8 mouse cellular contexts compared by ENCODE assay signal in the genomic region with DNA sequence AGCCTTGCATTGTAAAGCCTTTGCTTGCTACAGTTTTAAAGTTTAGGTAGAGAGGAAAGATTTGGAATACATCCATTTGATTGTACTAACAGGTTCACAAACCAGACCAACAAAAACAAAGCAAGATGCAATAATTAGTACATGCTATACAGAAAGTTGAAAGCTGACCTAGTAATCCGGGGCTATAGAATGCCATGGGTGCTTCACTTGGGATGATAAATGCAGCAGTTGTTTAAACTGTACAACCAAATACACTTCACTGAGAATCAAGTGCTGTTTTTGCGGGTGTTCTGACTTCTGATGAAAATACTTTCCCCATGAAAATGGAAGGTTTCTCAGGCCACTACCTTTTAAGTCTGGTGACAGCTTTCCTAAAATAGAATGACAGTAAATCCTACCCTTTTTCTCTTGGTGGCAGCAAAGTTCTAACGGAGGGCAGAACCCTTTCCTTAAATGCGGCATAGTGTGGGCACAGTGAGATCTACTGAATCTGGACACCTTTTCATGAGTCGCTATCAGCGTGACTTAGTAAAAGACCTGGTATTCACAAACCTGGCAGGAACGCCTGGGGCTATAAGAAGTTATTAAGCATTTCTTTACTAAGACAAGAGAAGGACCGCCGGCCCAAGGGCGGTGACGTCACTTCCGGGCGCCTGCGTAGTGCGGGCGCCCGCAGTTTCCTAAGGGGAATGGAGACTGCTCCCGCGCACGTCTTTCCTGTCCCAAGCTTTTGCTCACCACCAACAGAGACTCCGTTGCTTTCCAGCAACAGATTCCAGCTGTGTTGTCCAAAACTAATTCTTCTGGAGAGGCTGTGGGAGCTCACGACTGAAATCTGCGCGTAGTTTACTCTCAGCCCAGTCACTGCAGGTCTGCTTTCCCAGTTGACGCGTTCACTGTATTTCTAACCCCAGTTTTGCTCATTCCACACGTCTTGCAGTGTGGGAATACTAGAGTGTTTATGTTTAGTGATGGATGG. TPM values are rescaled to one million over a fixed set of nuclear protein-coding genes. Genes with fewer than 3 reads are reported as not detected.
DNase-seq lines count a peak whose midpoint lies in the region; ATAC-seq and TF ChIP-seq lines count a peak whose summit lies in the region.

A gene (plus strand): TSS at position 636 of the 979 bp plus-strand sequence.

- H3K9me3 ChIP-seq in erythroblast, embryonic 14.5 days (ENCODE audit: control insufficient read depth, low read length), result no peaks in the 10 kb centered on the region
- no peaks in the 10 kb centered on the region for H3K9me3 ChIP-seq in heart, embryonic 11.5 days (replicated peaks; ENCODE audit: control insufficient read depth, low read length)
- no peaks in the 10 kb centered on the region for H3K9me3 ChIP-seq in kidney, embryonic 16.5 days (ENCODE audit: low read length)

- H3K9ac ChIP-seq in heart, embryonic 11.5 days (ENCODE audit: low read depth, low read length), result peak within 1 kb of the TSS; percentile 95
- peak within 1 kb of the TSS; percentile 89 for H3K9ac ChIP-seq in kidney, embryonic 16.5 days (replicated peaks; ENCODE audit: low read length)
- peak within 1 kb of the TSS; percentile 98 for H3K9ac ChIP-seq in liver, adult 2 months (ENCODE audit: low read depth, low read length)

- peak; percentile 91 for ATAC-seq in heart, embryonic 11.5 days (replicated peaks; ENCODE audit: insufficient number of reproducible peaks, low FRiP score, low TSS enrichment)
- ATAC-seq in kidney, embryonic 16.5 days (ENCODE audit: low FRiP score, low TSS enrichment), result peak; percentile 98

- H3K27me3 ChIP-seq in C2C12 (ENCODE audit: control insufficient read depth, insufficient read depth, insufficient read length) (no peaks in the 10 kb centered on the region), myocyte (ENCODE audit: control insufficient read depth, insufficient read depth, insufficient read length) (no peaks in the 10 kb centered on the region)
- H3K27me3 ChIP-seq in erythroblast, embryonic 14.5 days (ENCODE audit: control insufficient read depth), result no peaks in the 10 kb centered on the region
- H3K27me3 ChIP-seq in heart, embryonic 11.5 days (ENCODE audit: control insufficient read depth, insufficient read depth, low read length), result no peaks in the 10 kb centered on the region
- H3K27me3 ChIP-seq in kidney, embryonic 16.5 days (ENCODE audit: insufficient read depth, low read length), result no peaks in the 10 kb centered on the region
- H3K27me3 ChIP-seq in liver, adult 2 months (ENCODE audit: control insufficient read depth, insufficient read depth, low read length), result no peaks in the 10 kb centered on the region
- H3K27me3 ChIP-seq in splenic B cell, adult 2 months (ENCODE audit: control insufficient read depth, insufficient read depth, low read length, poor library complexity, severe bottlenecking), result no peaks in the 10 kb centered on the region

- H3K36me3 ChIP-seq in C2C12 (ENCODE audit: control insufficient read depth, insufficient read depth) (peaks cover 15% of the 10 kb centered on the region), myocyte (ENCODE audit: control insufficient read depth, insufficient read depth) (peaks cover 7% of the 10 kb centered on the region)
- H3K36me3 ChIP-seq in erythroblast, embryonic 14.5 days (ENCODE audit: control insufficient read depth), result peaks cover 58% of the 10 kb centered on the region
- peaks cover 5% of the 10 kb centered on the region; the same call in 1 of the 2 replicates for H3K36me3 ChIP-seq in heart, embryonic 11.5 days (ENCODE audit: control insufficient read depth, insufficient read depth, low read length)
- H3K36me3 ChIP-seq in kidney, embryonic 16.5 days (ENCODE audit: insufficient read depth, low read length), result peaks cover 6% of the 10 kb centered on the region
- peaks cover 14% of the 10 kb centered on the region for H3K36me3 ChIP-seq in liver, adult 2 months (ENCODE audit: control insufficient read depth, insufficient read depth, low read length)
- 0 out of 2 replicates have a peak, but pooled peaks cover 1% of the 10 kb centered on the region for H3K36me3 ChIP-seq in splenic B cell, adult 2 months (ENCODE audit: control insufficient read depth, insufficient read depth, low read length, poor library complexity, severe bottlenecking)

- peaks cover 11% of the 10 kb centered on the region for H3K4me1 ChIP-seq in erythroblast, embryonic 14.5 days (ENCODE audit: control insufficient read depth)
- H3K4me1 ChIP-seq in heart, embryonic 11.5 days (ENCODE audit: control insufficient read depth, insufficient read depth, low read length), result peaks cover 3% of the 10 kb centered on the region; the same call in 1 of the 2 replicates
- peaks cover 7% of the 10 kb centered on the region; the same call in 1 of the 2 replicates for H3K4me1 ChIP-seq in kidney, embryonic 16.5 days (ENCODE audit: insufficient read depth, low read length)
- H3K4me1 ChIP-seq in liver, adult 2 months (ENCODE audit: control insufficient read depth, insufficient read depth, low read length), result no peaks in the 10 kb centered on the region

- peak within 1 kb of the TSS; percentile 69 for H3K4me2 ChIP-seq in heart, embryonic 11.5 days
- peak within 1 kb of the TSS; percentile 71 for H3K4me2 ChIP-seq in kidney, embryonic 16.5 days (replicated peaks; ENCODE audit: low read depth, low read length)
- H3K4me2 ChIP-seq in myocyte (ENCODE audit: low read depth), result peak within 1 kb of the TSS; percentile 94

- H3ac ChIP-seq in C2C12 (ENCODE audit: control insufficient read depth, insufficient read length, low read depth) (peak within 1 kb of the TSS; percentile 87), myocyte (ENCODE audit: control insufficient read depth, insufficient read length) (peak within 1 kb of the TSS; percentile 38)

- peak within 1 kb of the TSS; percentile 91 for H3K27ac ChIP-seq in heart, embryonic 11.5 days (ENCODE audit: low read depth, low read length)
- H3K27ac ChIP-seq in kidney, embryonic 16.5 days (ENCODE audit: low read length), result peak within 1 kb of the TSS; percentile 94
- H3K27ac ChIP-seq in liver, adult 2 months (replicated peaks; ENCODE audit: insufficient read depth, low read depth, low read length), result peak within 1 kb of the TSS; percentile 99

- no peak for TF ChIP-seq CTCF in C2C12 (IDR thresholded peaks at IDR 0.05; ENCODE audit: control insufficient read depth, insufficient read depth, insufficient read length)
- TF ChIP-seq CTCF in brain, embryonic 14.5 days (IDR thresholded peaks at IDR 0.05; ENCODE audit: borderline replicate concordance, extremely low read depth, insufficient read depth, insufficient read length), result no peak
- no peak for TF ChIP-seq CTCF in liver, adult 2 months (IDR thresholded peaks at IDR 0.05; ENCODE audit: low read depth, low read length)

- TF ChIP-seq POLR2A in brain, embryonic 14.5 days (IDR thresholded peaks at IDR 0.05; ENCODE audit: borderline replicate concordance, extremely low read depth, insufficient read depth, insufficient read length, poor library complexity, severe bottlenecking), result peak; percentile 60; the same call in 1 of the 2 replicates
- peak; percentile 47; the same call in 1 of the 2 replicates for TF ChIP-seq POLR2A in liver, adult 2 months (IDR thresholded peaks at IDR 0.05; ENCODE audit: extremely low read depth, insufficient read depth, low read length)
- peak; percentile 71 for TF ChIP-seq POLR2A in myocyte (IDR thresholded peaks at IDR 0.05; ENCODE audit: insufficient read length, low read depth)

- 2% methylated on average over 27 of the region's 27 CpGs for WGBS in heart, embryonic 11.5 days (ENCODE audit: insufficient replicate concordance)
- 3% methylated on average over 27 of the region's 27 CpGs for WGBS in kidney, embryonic 16.5 days
- 2% methylated on average over 27 of the region's 27 CpGs for WGBS in liver, adult 2 months

- no peaks in the 10 kb centered on the region for H3K79me3 ChIP-seq in C2C12 (ENCODE audit: low read depth)

- no peaks in the 10 kb centered on the region for H3K79me2 ChIP-seq in C2C12 (ENCODE audit: control insufficient read depth, insufficient read depth)
- no peaks in the 10 kb centered on the region; the same call in 1 of the 2 replicates for H3K79me2 ChIP-seq in liver, adult 2 months (ENCODE audit: control insufficient read depth, insufficient read depth, low read length)
- H3K79me2 ChIP-seq in myocyte (ENCODE audit: control insufficient read depth, insufficient read depth), result no peaks in the 10 kb centered on the region

- H3K4me3 ChIP-seq in C2C12 (ENCODE audit: insufficient read depth, poor library complexity, severe bottlenecking), result peak within 1 kb of the TSS; percentile 43
- H3K4me3 ChIP-seq in erythroblast, embryonic 14.5 days (replicated peaks), result peak within 1 kb of the TSS; percentile 86
- H3K4me3 ChIP-seq in heart, embryonic 11.5 days (ENCODE audit: low read depth, low read length), result peak within 1 kb of the TSS; percentile 75
- H3K4me3 ChIP-seq in kidney, embryonic 16.5 days (ENCODE audit: low read length), result peak within 1 kb of the TSS; percentile 76
- H3K4me3 ChIP-seq in liver, adult 2 months (ENCODE audit: insufficient read depth, low read depth, low read length), result peak within 1 kb of the TSS; percentile 79
- peak within 1 kb of the TSS; percentile 58 for H3K4me3 ChIP-seq in myocyte

- DNase-seq in brain, embryonic 14.5 days (ENCODE audit: low read depth), result peak; percentile 95
- DNase-seq in liver, adult 2 months (ENCODE audit: extremely low read depth, low read depth, low spot score), result peak; percentile 72
- DNase-seq in splenic B cell, adult 2 months (ENCODE audit: low read depth, low spot score), result peak; percentile 82

TF ChIP-seq in C2C12, 6 proteins besides CTCF, POLR2A, EP300 and RAD21 (continues in another document):
- TF ChIP-seq FOSL1 (IDR thresholded peaks at IDR 0.05; ENCODE audit: insufficient read depth, low read length, poor library complexity, severe bottlenecking) (no peak), MYOG (IDR thresholded peaks at IDR 0.05; ENCODE audit: control insufficient read depth, extremely low read depth, insufficient read length) (no peak), MAX (IDR thresholded peaks at IDR 0.05) (no peak), MYOD1 (IDR thresholded peaks at IDR 0.05; ENCODE audit: control insufficient read depth, insufficient read length, low read depth) (no peak)

TF ChIP-seq in myocyte, 11 proteins besides CTCF, POLR2A, EP300 and RAD21:
- TF ChIP-seq POLR2AphosphoS2 (IDR thresholded peaks at IDR 0.05; ENCODE audit: insufficient read length, low read depth), result peak; percentile 50
- TF ChIP-seq CEBPB (IDR thresholded peaks at IDR 0.05; ENCODE audit: insufficient read depth, poor library complexity, severe bottlenecking), result no peak
TF ChIP-seq in myocyte: peak in this region for 1.

RNA-seq across cellular contexts. Expression of the gene that starts here (rescaled TPM):
- polyA plus RNA-seq in C2C12 (2012; fragmentation: generic; extraction: Trizol) (6.2 TPM), myocyte (2012; fragmentation: generic; extraction: Trizol) (6.1 TPM)
- polyA plus RNA-seq in brain, embryonic 14.5 days (2012; rRNA removed), result 15.4 and 19.1 TPM in 2 replicates
- 0.16 and 0.30 TPM in 2 replicates for polyA plus RNA-seq in erythroblast, embryonic 14.5 days (2012)
- polyA plus RNA-seq in heart, embryonic 11.5 days (2014; fragmentation: Nextera tagmentation; extraction: Ambion mirVana), result 29.3 and 30.9 TPM in 2 replicates
- polyA plus RNA-seq in kidney, embryonic 16.5 days (2015; fragmentation: Nextera tagmentation; extraction: Ambion mirVana), result 20.5 and 22.0 TPM in 2 replicates
- 18.9 and 25.4 TPM in 2 replicates for total RNA-seq in liver, adult 2 months (2014; rRNA removed)
- polyA plus RNA-seq in liver, adult 2 months (2012; rRNA removed), result 6.0 TPM in 2 replicates

Comparison
In these comparisons a context has a peak if more than half of its experiments do, and no peak if none do; other contexts are left out.
1. Peak in every context shown above with its lines: DNase-seq, ATAC-seq, H3K4me3 ChIP-seq and H3K27ac ChIP-seq.